Mouse (Mus musculus): ENCODE measurements around the gene Gm28510. TPM values are rescaled to one million over a fixed set of nuclear protein-coding genes. Genes with fewer than 3 reads are reported as not detected.
"Not testable (repeated sequence)": the region's sequence is repeated elsewhere in the genome, so short reads cannot be mapped to it uniquely, and the experiment has no call there.

Gm28510 gene
- not detected in 2 replicates for polyA plus RNA-seq (2014; fragmentation: Nextera tagmentation; extraction: Ambion mirVana)

- not testable (repeated sequence) for H3K27ac ChIP-seq (ENCODE audit: low read depth); H3K36me3 ChIP-seq (ENCODE audit: control insufficient read depth, insufficient read depth, low read length); H3K27me3 ChIP-seq (replicated peaks; ENCODE audit: control insufficient read depth, insufficient read depth, low read length); H3K4me3 ChIP-seq (ENCODE audit: low read depth, low read length); DNase-seq (ENCODE audit: low spot score); ATAC-seq (replicated peaks; ENCODE audit: low FRiP score, low TSS enrichment, low read depth); H3K4me2 ChIP-seq (ENCODE audit: low read length); H3K4me1 ChIP-seq (replicated peaks; ENCODE audit: control insufficient read depth, insufficient read depth, low read length); H3K9ac ChIP-seq (ENCODE audit: low read length); H3K9me3 ChIP-seq (ENCODE audit: control insufficient read depth, low read length)
- WGBS: no CpG with 5 or more reads among the region's 6 CpGs
Observed at GRCm38 (mm10) chrY:10412437-10412836, at the start of gene Gm28510. Gm28510 (plus strand) TSS chrY:10412737.

Other genes with a start within 250 kb of the Gm28510 start
- gene Gm20834, start 88.1 kb upstream of the Gm28510 start, polyA plus RNA-seq (2014; fragmentation: Nextera tagmentation; extraction: Ambion mirVana): not detected in 2 replicates
- not detected in 2 replicates for gene Gm20737, start 123.3 kb downstream of the Gm28510 start, polyA plus RNA-seq (2014; fragmentation: Nextera tagmentation; extraction: Ambion mirVana)
- gene Gm21775, start 140.7 kb downstream of the Gm28510 start, polyA plus RNA-seq (2014; fragmentation: Nextera tagmentation; extraction: Ambion mirVana): not detected in 2 replicates
- not detected in 2 replicates for gene Gm21900, start 203.6 kb downstream of the Gm28510 start, polyA plus RNA-seq (2014; fragmentation: Nextera tagmentation; extraction: Ambion mirVana)